Mouse (Mus musculus): Measurements from ENCODE around the gene Klhl2. TPM values are rescaled to one million over a fixed set of nuclear protein-coding genes. Genes with fewer than 3 reads are reported as not detected.

The Klhl2 gene
- polyA plus RNA-seq, 1 experiment from 2014 or later, result 40.5 TPM

DNA sequence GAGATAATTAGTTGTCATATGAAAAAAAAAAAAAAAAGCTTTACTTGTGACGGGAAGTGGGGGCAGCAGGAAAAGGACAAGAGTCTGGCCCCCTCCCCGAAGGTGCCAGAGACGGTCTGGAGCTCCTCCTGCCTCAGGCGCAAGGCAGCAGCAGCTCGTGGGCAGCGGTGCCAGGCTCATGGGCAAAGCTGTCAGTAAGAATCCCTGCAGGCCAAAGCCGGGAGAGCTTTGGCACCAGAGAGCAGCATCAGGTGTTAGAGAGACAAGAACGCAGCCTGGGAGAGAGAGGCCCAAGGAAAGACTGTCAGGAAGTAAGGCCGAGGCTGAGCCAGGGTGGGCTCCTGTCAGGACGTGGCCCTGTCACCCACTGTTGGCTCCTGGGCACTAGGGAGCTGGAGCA is 22.5 kb downstream of the Klhl2 start:
- Histone ChIP-seq H3K9ac (no peak overlapping the region), H3K4me3 (no peak overlapping the region), H3K4me2 (no peak overlapping the region), H3K27me3 (no peaks in the 10 kb centered on the region), H3K27ac (replicated peaks) (no peak overlapping the region), H3K36me3 (peaks cover 10% of the 10 kb centered on the region), H3K4me1 (replicated peaks) (peaks cover 7% of the 10 kb centered on the region; the same call in 1 of the 2 replicates), H3K9me3 (no peaks in the 10 kb centered on the region)
- no peak for ATAC-seq (ENCODE audit: low FRiP score, low read depth)
- WGBS, result 76% methylated on average over 10 of the region's 10 CpGs

DNA sequence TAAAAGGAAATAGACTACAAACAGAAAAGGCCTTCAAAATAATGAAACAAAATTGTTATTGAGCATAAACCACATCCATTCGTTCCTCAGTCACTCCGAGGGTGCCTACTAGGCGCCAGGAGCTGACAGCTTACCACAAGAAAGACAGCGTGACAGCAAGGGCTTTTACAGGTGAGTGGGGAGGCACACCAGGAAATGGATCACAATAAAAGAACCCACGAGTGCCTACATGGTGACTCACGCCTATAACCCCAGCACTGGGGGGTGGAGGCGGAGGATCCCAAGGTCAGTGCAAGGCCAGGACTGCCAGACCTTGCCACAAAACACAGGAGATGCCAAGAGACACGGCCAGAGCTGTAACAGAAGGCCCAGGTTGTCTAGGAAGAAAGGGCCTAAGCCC is 23.4 kb downstream of the Klhl2 start:
- WGBS, result 85% methylated on average over 8 of the region's 8 CpGs

DNA sequence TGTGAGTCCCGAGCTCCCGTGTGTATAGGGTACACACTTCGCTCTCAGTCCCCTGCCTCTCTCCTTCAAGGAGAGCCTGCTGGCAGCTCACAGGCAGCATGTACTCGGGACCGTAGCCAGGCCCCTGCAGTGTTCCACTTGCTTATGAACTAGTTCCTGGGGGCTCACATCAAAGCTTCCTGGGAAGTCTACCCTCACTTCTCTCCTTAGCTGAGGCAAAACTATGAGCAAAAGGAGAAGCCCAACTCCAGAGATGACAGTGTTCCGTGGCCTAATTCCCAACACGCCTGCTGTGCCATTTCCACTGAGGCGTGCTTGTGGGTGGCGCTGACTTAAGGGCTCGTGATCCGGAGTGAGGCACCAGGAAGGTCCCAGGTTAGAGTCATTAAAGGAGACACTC is 25.9 kb downstream of the Klhl2 start:
- H3K27ac ChIP-seq (replicated peaks), result no peak overlapping the region
- 81% methylated on average over 11 of the region's 11 CpGs for WGBS
- no peaks in the 10 kb centered on the region for H3K27me3 ChIP-seq
- H3K4me1 ChIP-seq (replicated peaks), result no peaks in the 10 kb centered on the region; the same call in 1 of the 2 replicates
- no peak overlapping the region for H3K4me3 ChIP-seq
- no peak overlapping the region for H3K4me2 ChIP-seq
- H3K9ac ChIP-seq, result no peak overlapping the region
- no peaks in the 10 kb centered on the region for H3K9me3 ChIP-seq
- ATAC-seq (ENCODE audit: low FRiP score, low read depth), result no peak
- peaks cover 6% of the 10 kb centered on the region; the same call in 1 of the 2 replicates for H3K36me3 ChIP-seq

More for the DNA sequence above, 23.4 kb downstream of the Klhl2 start:
- H3K4me3 ChIP-seq, result no peak overlapping the region
- peaks cover 10% of the 10 kb centered on the region for H3K36me3 ChIP-seq
- no peak overlapping the region for H3K9ac ChIP-seq
- ATAC-seq (ENCODE audit: low FRiP score, low read depth), result no peak
- H3K9me3 ChIP-seq, result no peaks in the 10 kb centered on the region
- H3K4me1 ChIP-seq (replicated peaks), result peaks cover 7% of the 10 kb centered on the region; the same call in 1 of the 2 replicates
- H3K27me3 ChIP-seq, result no peaks in the 10 kb centered on the region
- H3K27ac ChIP-seq (replicated peaks), result no peak overlapping the region
- H3K4me2 ChIP-seq, result no peak overlapping the region

DNA sequence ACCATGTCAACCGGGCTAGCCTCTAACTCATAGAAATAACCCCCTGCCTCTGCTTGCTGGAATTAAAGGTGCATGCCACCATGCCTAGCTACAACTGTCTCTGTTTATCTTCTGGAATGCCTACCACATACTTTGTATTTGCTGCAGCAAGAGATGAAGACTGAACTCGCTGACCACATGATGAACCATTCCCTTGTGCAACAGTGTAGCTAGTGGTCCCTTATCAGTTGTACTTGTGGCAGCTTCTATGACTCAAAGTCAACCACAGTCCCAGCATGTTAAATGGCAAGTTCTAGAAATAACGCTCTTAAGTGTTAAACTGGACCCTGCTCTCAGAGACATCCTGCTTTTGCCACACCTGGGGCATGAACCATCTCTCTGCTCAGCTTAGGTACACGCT is 28.9 kb downstream of the Klhl2 start:
- WGBS, result 96% methylated on average over 4 of the region's 4 CpGs
- ATAC-seq (ENCODE audit: low FRiP score, low read depth), result no peak

DNA sequence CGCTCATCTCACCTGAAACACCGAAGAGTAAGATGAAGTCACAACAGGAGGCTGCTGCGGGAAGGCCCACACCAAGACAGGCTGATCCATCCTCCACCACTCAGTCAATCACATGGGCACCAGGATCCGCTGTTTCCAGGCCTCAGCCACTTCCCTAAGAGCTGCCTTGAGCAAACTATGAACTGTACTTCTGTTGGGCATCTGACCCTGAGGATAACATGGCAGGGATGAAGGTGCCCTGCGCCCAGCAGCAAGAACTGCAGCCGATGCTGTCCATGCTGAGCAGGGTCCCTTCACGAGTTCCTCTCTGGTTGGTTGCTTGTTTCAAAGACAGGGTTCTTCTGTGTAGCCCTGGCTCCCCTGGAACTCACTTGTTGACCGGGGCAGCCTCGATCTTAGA is 38.0 kb downstream of the Klhl2 start:
- no peak for ATAC-seq (ENCODE audit: low FRiP score, low read depth)
- no peaks in the 10 kb centered on the region for H3K9me3 ChIP-seq
- no peaks in the 10 kb centered on the region for H3K27me3 ChIP-seq
- H3K4me3 ChIP-seq, result no peak overlapping the region
- H3K4me1 ChIP-seq (replicated peaks), result no peaks in the 10 kb centered on the region
- peaks cover 6% of the 10 kb centered on the region; the same call in 1 of the 2 replicates for H3K36me3 ChIP-seq
- H3K9ac ChIP-seq, result no peak overlapping the region
- no peak overlapping the region for H3K4me2 ChIP-seq
- 98% methylated on average over 9 of the region's 9 CpGs for WGBS
- H3K27ac ChIP-seq (replicated peaks), result no peak overlapping the region

More for the DNA sequence above, 28.9 kb downstream of the Klhl2 start:
- H3K27ac ChIP-seq (replicated peaks), result no peak overlapping the region
- H3K36me3 ChIP-seq, result peaks cover 6% of the 10 kb centered on the region; the same call in 1 of the 2 replicates
- H3K4me2 ChIP-seq, result no peak overlapping the region
- H3K27me3 ChIP-seq, result no peaks in the 10 kb centered on the region
- no peaks in the 10 kb centered on the region for H3K4me1 ChIP-seq (replicated peaks)
- no peak overlapping the region for H3K4me3 ChIP-seq
- no peak overlapping the region for H3K9ac ChIP-seq
- H3K9me3 ChIP-seq, result no peaks in the 10 kb centered on the region

DNA sequence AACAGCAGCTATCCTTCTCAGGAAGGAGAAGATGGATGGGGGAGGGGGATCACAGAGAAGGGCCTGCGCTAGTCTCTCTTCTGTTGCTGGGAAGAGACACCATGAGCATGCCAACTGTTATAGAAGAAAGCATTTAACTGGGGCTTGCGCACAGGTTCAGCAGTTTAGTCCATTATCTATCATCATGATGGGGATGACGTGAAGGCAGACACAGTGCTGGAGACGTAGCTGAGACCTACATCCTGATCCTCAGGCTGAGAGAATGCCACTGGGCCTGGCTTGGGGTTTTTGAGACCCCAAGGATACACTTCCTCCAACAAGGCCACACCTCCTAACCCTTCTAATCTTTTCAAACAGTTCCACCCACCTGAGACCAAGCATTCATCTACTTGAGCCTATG is 38.7 kb downstream of the Klhl2 start:
- Histone ChIP-seq H3K9ac (no peak overlapping the region), H3K4me2 (no peak overlapping the region), H3K9me3 (no peaks in the 10 kb centered on the region), H3K27ac (replicated peaks) (no peak overlapping the region), H3K27me3 (no peaks in the 10 kb centered on the region), H3K4me3 (no peak overlapping the region), H3K4me1 (replicated peaks) (no peaks in the 10 kb centered on the region), H3K36me3 (peaks cover 6% of the 10 kb centered on the region; the same call in 1 of the 2 replicates)
- 70% methylated on average over 4 of the region's 4 CpGs for WGBS
- no peak for ATAC-seq (ENCODE audit: low FRiP score, low read depth)

DNA sequence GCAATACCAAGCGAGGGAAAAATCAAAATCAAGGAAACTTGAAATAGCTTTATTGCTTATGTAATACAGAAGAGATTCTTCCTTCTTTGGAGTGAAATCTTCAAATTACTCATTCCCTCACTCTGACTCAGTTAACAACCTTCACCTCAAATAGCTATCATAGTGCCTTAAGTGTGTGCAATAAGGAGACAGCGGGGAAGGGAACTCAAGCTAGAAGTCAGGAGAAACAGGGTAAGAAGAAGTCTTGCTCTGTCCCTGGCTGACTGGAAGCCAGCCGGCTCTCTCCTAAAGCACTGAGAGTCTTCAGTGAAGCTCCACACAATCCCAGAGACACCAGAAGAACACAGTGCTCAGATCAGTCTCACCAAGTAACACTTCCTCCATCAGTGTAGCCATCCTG is 43.3 kb downstream of the Klhl2 start:
- no peak overlapping the region for H3K27ac ChIP-seq (replicated peaks)
- H3K4me1 ChIP-seq (replicated peaks), result no peaks in the 10 kb centered on the region
- no peak overlapping the region for H3K4me2 ChIP-seq
- peaks cover 6% of the 10 kb centered on the region; the same call in 1 of the 2 replicates for H3K36me3 ChIP-seq
- H3K4me3 ChIP-seq, result no peak overlapping the region
- WGBS, result 92% methylated on average over 3 of the region's 3 CpGs
- H3K9ac ChIP-seq, result no peak overlapping the region
- H3K9me3 ChIP-seq, result no peaks in the 10 kb centered on the region
- H3K27me3 ChIP-seq, result no peaks in the 10 kb centered on the region
- ATAC-seq (ENCODE audit: low FRiP score, low read depth), result no peak

DNA sequence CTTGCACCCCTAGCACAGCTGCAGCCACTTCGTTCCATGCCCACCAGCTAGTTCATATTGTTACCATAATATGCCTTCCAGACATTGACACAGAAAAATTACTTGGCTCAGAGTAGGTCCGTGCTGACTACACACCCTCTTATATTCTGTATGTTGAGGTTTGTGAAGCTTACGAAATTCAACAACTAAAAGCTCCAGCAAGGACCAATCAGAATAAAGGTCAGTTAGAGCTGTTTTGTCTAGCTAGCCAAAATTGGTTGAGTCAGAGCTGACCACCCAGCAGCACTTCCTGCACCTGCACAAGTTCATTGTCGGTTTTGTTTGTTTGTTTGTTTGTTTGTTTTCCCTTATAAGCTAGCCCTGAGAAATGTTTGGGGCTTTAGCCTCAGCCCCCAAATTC is 44.8 kb downstream of the Klhl2 start:
- H3K27me3 ChIP-seq, result no peaks in the 10 kb centered on the region
- no peaks in the 10 kb centered on the region for H3K9me3 ChIP-seq
- H3K9ac ChIP-seq, result no peak overlapping the region
- no peaks in the 10 kb centered on the region for H3K4me1 ChIP-seq (replicated peaks)
- no peak overlapping the region for H3K4me3 ChIP-seq
- no peak overlapping the region for H3K4me2 ChIP-seq
- no peaks in the 10 kb centered on the region for H3K36me3 ChIP-seq
- WGBS, result 81% methylated on average over 4 of the region's 4 CpGs
- ATAC-seq (ENCODE audit: low FRiP score, low read depth), result no peak
- no peak overlapping the region for H3K27ac ChIP-seq (replicated peaks)

DNA sequence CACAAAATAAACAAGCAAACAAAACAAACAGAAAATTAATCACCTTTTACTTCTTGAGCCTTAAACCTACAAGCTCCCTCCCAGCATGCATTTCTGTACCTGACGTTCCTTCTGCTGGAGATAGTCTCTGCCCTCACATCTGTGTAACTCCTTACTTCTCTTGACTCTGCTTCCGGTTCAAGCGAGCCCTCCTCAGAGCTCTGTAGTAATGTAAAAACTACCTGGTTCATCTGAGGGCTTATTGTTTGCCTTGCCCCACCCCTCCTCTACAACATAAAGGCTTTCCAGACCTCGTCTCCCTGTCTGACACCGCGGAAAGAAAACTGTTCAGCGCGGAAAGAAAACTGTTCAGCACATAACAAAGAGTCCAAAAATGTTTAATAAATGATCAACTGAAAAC is 50.5 kb downstream of the Klhl2 start:
- H3K27ac ChIP-seq (replicated peaks), result no peak overlapping the region
- 92% methylated on average over 8 of the region's 8 CpGs for WGBS
- H3K36me3 ChIP-seq, result no peaks in the 10 kb centered on the region
- no peaks in the 10 kb centered on the region for H3K9me3 ChIP-seq
- H3K9ac ChIP-seq, result no peak overlapping the region
- no peak overlapping the region for H3K4me2 ChIP-seq
- H3K27me3 ChIP-seq, result no peaks in the 10 kb centered on the region
- H3K4me1 ChIP-seq (replicated peaks), result peaks cover 7% of the 10 kb centered on the region; the same call in 1 of the 2 replicates
- no peak overlapping the region for H3K4me3 ChIP-seq
- ATAC-seq (ENCODE audit: low FRiP score, low read depth), result no peak

DNA sequence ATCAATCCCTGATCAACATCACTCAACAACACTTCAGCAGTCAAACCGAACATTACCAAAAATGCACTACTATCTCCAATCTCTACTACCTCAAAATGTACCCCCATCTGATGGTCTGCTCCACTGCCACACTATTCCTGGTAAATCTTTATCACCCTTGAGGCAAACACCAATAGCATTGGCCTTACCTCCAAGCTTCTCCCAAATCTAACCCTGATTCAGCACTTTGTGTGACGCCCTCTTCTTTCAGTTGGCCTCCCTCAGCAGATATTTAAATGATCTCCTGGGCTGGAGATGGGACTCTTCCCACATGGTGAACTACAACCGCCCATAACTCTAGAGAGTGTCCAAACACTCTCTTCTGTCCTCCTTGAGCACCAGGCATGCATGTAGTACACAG is 51.3 kb downstream of the Klhl2 start:
- 89% methylated on average over 3 of the region's 3 CpGs for WGBS
- H3K9me3 ChIP-seq, result no peaks in the 10 kb centered on the region
- ATAC-seq (ENCODE audit: low FRiP score, low read depth), result no peak
- no peaks in the 10 kb centered on the region for H3K27me3 ChIP-seq
- no peak overlapping the region for H3K4me2 ChIP-seq
- H3K4me1 ChIP-seq (replicated peaks), result peaks cover 7% of the 10 kb centered on the region; the same call in 1 of the 2 replicates
- H3K36me3 ChIP-seq, result no peaks in the 10 kb centered on the region
- no peak overlapping the region for H3K4me3 ChIP-seq
- no peak overlapping the region for H3K9ac ChIP-seq
- H3K27ac ChIP-seq (replicated peaks), result no peak overlapping the region

DNA sequence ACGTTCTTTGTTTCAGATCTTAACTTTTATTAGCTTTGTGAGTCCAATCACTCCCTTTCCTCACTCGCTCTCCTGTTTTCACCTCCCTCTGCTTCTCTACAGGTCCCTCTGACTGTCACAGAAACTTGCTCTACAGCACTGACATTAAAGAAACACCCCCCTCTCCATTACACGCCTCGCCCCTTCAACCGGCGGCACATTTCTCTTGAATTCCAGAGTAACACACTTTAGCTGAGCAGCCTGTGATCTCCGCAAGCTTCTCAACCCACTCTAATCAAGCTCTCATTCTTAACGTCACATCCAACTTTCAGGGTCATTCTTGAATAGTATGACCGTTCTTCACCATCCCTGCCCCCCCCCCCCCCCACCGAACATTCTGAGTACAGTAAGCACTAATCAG is 52.1 kb downstream of the Klhl2 start:
- ATAC-seq (ENCODE audit: low FRiP score, low read depth), result no peak

DNA sequence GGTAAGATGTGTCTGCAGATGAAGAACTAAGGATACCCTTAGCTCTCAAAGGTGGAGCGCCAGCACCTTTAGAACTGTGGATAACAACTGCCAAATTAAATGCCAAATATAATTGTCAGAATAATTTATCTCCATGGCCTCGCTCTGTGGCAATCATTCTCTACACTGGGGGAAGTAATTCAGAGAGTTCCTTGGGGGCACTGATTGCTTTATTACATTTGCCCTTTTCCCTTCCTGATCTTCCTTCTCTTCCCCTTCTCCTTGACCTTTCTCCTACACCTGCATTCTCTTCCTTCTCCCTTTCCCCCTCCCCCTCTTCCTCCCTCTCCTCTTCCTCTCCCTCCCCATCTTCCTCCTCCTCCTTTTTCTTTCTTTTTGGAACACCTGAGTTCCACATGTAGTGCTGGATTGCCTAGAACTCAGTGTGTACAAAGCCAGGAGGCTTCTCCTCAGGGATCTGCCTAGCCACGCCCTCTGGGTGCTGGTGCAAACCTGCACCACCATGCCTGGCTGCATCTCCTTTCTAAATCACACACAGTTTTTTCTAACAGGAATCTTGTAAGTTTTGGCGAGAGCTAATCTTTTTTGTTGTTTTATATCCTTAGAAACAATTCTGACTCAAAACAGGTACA is 58.5 kb downstream of the Klhl2 start:
- ATAC-seq (ENCODE audit: low FRiP score, low read depth), result no peak
- H3K9ac ChIP-seq, result no peak overlapping the region
- WGBS, result 75% methylated on average over 4 of the region's 4 CpGs
- no peak overlapping the region for H3K4me3 ChIP-seq
- H3K27ac ChIP-seq (replicated peaks), result no peak overlapping the region
- no peaks in the 10 kb centered on the region for H3K36me3 ChIP-seq
- no peaks in the 10 kb centered on the region for H3K9me3 ChIP-seq
- no peaks in the 10 kb centered on the region for H3K27me3 ChIP-seq
- peaks cover 7% of the 10 kb centered on the region; the same call in 1 of the 2 replicates for H3K4me1 ChIP-seq (replicated peaks)
- no peak overlapping the region for H3K4me2 ChIP-seq

More for the DNA sequence above, 52.1 kb downstream of the Klhl2 start:
- H3K36me3 ChIP-seq, result no peaks in the 10 kb centered on the region
- H3K4me2 ChIP-seq, result no peak overlapping the region
- H3K9ac ChIP-seq, result no peak overlapping the region
- no peaks in the 10 kb centered on the region for H3K9me3 ChIP-seq
- no peaks in the 10 kb centered on the region for H3K27me3 ChIP-seq
- no peak overlapping the region for H3K4me3 ChIP-seq
- H3K4me1 ChIP-seq (replicated peaks), result peaks cover 7% of the 10 kb centered on the region; the same call in 1 of the 2 replicates
- H3K27ac ChIP-seq (replicated peaks), result no peak overlapping the region
- 93% methylated on average over 10 of the region's 10 CpGs for WGBS

DNA sequence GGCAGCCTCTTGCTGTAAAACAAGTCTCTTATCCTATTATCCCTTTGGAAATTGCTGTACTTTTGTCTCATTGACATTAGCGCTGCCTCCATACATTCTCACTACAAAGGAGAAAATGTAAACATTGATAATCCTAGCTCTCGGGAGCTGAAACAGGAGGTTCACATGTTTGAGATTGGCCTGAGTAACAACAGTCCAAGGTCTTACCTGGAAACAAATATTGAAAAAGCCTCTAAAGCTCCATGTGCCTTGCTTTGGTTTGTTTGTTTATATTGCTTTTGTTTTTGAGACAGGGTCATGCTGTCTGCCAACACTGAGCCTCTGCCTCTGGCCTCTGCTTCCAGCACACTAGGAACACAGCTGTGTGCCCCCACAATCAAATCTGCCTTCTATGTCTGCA is 59.4 kb downstream of the Klhl2 start:
- no peak overlapping the region for H3K9ac ChIP-seq
- H3K4me2 ChIP-seq, result no peak overlapping the region
- peaks cover 2% of the 10 kb centered on the region; the same call in 1 of the 2 replicates for H3K4me1 ChIP-seq (replicated peaks)
- ATAC-seq (ENCODE audit: low FRiP score, low read depth), result no peak
- no peaks in the 10 kb centered on the region for H3K36me3 ChIP-seq
- H3K9me3 ChIP-seq, result no peaks in the 10 kb centered on the region
- no peak overlapping the region for H3K4me3 ChIP-seq
- no peak overlapping the region for H3K27ac ChIP-seq (replicated peaks)
- H3K27me3 ChIP-seq, result no peaks in the 10 kb centered on the region
- 65% methylated on average over 2 of the region's 2 CpGs for WGBS

All from hindbrain, embryonic 15.5 days (tissue).